Mouse (Mus musculus): ENCODE results near the gene Fbxo31. TPM values are rescaled to one million over a fixed set of nuclear protein-coding genes. Genes with fewer than 3 reads are reported as not detected.
A peak's percentile ranks its signal among the peaks of the same experiment; 100 is the strongest.

The Fbxo31 gene
- total and polyA plus RNA-seq, 3 experiments = 16.0 to 35.3 TPM; not detected in 1

DNA sequence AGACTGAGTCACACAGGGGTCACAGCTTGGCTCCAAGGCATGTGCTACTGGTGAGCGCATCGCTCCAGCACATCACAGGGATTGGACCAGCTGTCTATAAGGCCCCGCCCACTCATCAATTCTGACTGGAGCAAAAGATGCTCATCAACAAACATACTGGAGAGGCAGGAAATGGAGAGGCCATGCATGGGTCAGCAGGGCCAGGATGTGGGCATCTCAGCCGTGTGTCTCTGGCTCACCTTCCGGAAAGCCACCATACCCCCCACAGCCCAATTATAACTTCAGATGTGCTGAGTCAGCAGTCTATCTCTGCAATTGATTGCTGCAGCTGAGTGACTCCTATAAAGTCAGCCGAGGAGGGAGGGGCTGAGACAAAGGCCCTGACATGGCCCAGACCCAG, 10.3 kb downstream of the Fbxo31 start:
- H3K4me1 ChIP-seq (ENCODE audit: control insufficient read depth in 1 of 2, insufficient read depth in 2 of 2, low read length in 2 of 2) = no peaks in the 10 kb centered on the region
- H3K27ac ChIP-seq (ENCODE audit: control insufficient read depth, low read depth, low read length) = no peak overlapping the region
- no peaks in the 10 kb centered on the region; a peak in 1 of 4 replicates for H3K36me3 ChIP-seq (ENCODE audit: control insufficient read depth in 1 of 2, insufficient read depth in 2 of 2, low read length in 2 of 2)
- TF ChIP-seq MEF2A (IDR thresholded peaks at IDR 0.05; ENCODE audit: extremely low read depth, insufficient replicate concordance, low read depth, low read length, poor library complexity, severe bottlenecking) (no peak), UBTF (IDR thresholded peaks at IDR 0.05; ENCODE audit: borderline replicate concordance, insufficient read depth, low read depth, low read length) (no peak), MAFK (IDR thresholded peaks at IDR 0.05; ENCODE audit: borderline replicate concordance, low read depth, low read length) (peak; percentile 90)
- DNase-seq (ENCODE audit: low read depth, low spot score) = no peak
- no peak overlapping the region for H3K9ac ChIP-seq (ENCODE audit: control insufficient read depth, low read depth, low read length, poor library complexity, severe bottlenecking)
- H3K4me3 ChIP-seq (ENCODE audit: control insufficient read depth in 1 of 2, insufficient read depth in 1 of 2, low read depth in 2 of 2, low read length in 2 of 2) = no peak overlapping the region
- no peaks in the 10 kb centered on the region for H3K27me3 ChIP-seq (ENCODE audit: control insufficient read depth in 1 of 2, insufficient read depth in 2 of 2, low read length in 2 of 2)
- no peaks in the 10 kb centered on the region for H3K9me3 ChIP-seq (replicated peaks; ENCODE audit: insufficient read depth, low read length)
- H3K79me2 ChIP-seq (ENCODE audit: control insufficient read depth, insufficient read depth, low read length, poor library complexity) = peaks cover 12% of the 10 kb centered on the region

DNA sequence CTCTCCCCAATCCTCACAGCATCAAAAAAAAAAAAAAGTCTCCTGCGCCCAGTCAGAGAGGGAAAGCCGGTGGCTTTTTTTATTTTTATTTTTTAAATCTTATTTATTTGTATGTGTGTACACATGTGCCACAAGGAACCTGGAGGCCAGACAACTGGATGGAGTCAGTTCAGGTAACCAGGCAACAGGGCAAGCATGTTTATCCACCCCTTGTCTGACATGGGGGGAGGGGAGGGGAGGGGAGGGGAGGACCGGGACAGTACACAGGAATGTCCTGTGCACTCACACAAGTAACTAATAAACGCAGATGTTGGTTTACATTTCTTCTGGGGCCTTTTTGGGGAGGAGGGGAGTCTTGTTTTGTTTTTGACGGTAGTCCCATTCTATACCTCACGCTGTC, 14.9 kb downstream of the Fbxo31 start:
- no peaks in the 10 kb centered on the region; a peak in 1 of 4 replicates for H3K36me3 ChIP-seq (ENCODE audit: control insufficient read depth in 1 of 2, insufficient read depth in 2 of 2, low read length in 2 of 2)
- H3K4me1 ChIP-seq (ENCODE audit: control insufficient read depth in 1 of 2, insufficient read depth in 2 of 2, low read length in 2 of 2) = no peaks in the 10 kb centered on the region
- no peaks in the 10 kb centered on the region for H3K9me3 ChIP-seq (replicated peaks; ENCODE audit: insufficient read depth, low read length)
- H3K79me2 ChIP-seq (ENCODE audit: control insufficient read depth, insufficient read depth, low read length, poor library complexity) = peaks cover 3% of the 10 kb centered on the region; the same call in 1 of the 2 replicates
- H3K9ac ChIP-seq (ENCODE audit: control insufficient read depth, low read depth, low read length, poor library complexity, severe bottlenecking) = no peak overlapping the region
- no peak overlapping the region for H3K4me3 ChIP-seq (ENCODE audit: control insufficient read depth in 1 of 2, insufficient read depth in 1 of 2, low read depth in 2 of 2, low read length in 2 of 2)
- no peaks in the 10 kb centered on the region for H3K27me3 ChIP-seq (ENCODE audit: control insufficient read depth in 1 of 2, insufficient read depth in 2 of 2, low read length in 2 of 2)
- TF ChIP-seq MAFK (IDR thresholded peaks at IDR 0.05; ENCODE audit: borderline replicate concordance, low read depth, low read length) = no peak
- no peak for TF ChIP-seq MEF2A (IDR thresholded peaks at IDR 0.05; ENCODE audit: extremely low read depth, insufficient replicate concordance, low read depth, low read length, poor library complexity, severe bottlenecking)
- no peak for TF ChIP-seq POLR2AphosphoS2 (IDR thresholded peaks at IDR 0.05; ENCODE audit: low read length)
- TF ChIP-seq MYC (IDR thresholded peaks at IDR 0.05; ENCODE audit: low read depth, low read length) = no peak
- TF ChIP-seq BHLHE40 (IDR thresholded peaks at IDR 0.05; ENCODE audit: borderline replicate concordance, low read depth, low read length) = no peak
- TF ChIP-seq POLR2A (IDR thresholded peaks at IDR 0.05; ENCODE audit: control insufficient read depth in 1 of 2, insufficient read depth in 1 of 2, low read depth in 1 of 2, low read length in 2 of 2, poor library complexity in 1 of 2) = no peak
- TF ChIP-seq USF2 (IDR thresholded peaks at IDR 0.05; ENCODE audit: borderline replicate concordance in 1 of 2, insufficient read depth in 1 of 2, low read depth in 1 of 2, low read length in 2 of 2) = no peak
- TF ChIP-seq HCFC1 (IDR thresholded peaks at IDR 0.05; ENCODE audit: low read depth, low read length) = no peak
- no peak for TF ChIP-seq MXI1 (IDR thresholded peaks at IDR 0.05; ENCODE audit: low read depth, low read length)
- no peak for TF ChIP-seq CHD2 (IDR thresholded peaks at IDR 0.05; ENCODE audit: low read length)
- TF ChIP-seq RCOR1 (IDR thresholded peaks at IDR 0.05; ENCODE audit: low read depth, low read length) = no peak
- TF ChIP-seq CHD1 (IDR thresholded peaks at IDR 0.05; ENCODE audit: low read depth, low read length) = no peak
- TF ChIP-seq KAT2A (conservative IDR thresholded peaks at IDR 0.05; ENCODE audit: low read depth, low read length) = no peak
- no peak for TF ChIP-seq ZC3H11A (IDR thresholded peaks at IDR 0.05; ENCODE audit: low read depth, low read length)
- TF ChIP-seq TCF12 (IDR thresholded peaks at IDR 0.05; ENCODE audit: low read depth, low read length) = no peak
- no peak for TF ChIP-seq POLR2AphosphoS5 (IDR thresholded peaks at IDR 0.05; ENCODE audit: borderline replicate concordance, low read depth, low read length)
- DNase-seq (ENCODE audit: low read depth, low spot score) = no peak
- H3K27ac ChIP-seq (ENCODE audit: control insufficient read depth, low read depth, low read length) = no peak overlapping the region

All from MEL (cell line).